ENCODE assay signal across 8 mouse cellular contexts in the genomic region with DNA sequence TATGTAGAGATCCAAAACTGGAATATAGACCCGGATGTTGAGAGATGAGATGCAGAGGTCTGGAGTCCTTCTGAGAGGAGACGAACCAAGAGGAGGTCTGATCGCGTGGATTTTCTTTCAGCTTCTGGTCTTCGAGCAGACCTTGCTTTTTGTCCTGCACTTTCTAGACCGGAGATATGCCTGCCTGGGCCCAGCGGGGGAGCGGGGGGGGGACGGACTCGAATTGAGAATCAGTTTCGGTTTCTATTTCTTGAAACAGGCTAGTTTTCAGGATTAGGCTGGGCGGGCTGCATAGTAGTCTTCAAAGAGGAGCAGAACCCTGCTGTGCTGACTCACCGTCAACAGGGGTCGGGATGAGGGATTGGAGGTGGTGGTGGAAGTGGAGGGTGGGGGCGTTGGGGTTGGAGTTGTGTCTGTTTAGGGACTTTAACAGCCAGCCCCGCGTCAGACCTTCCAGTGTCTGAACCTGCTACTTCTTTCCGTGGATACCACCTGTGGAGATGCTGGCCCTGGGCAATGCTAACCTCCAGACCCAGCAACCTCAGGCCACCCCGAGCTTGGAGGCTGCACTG. TPM values are rescaled to one million over a fixed set of nuclear protein-coding genes. Genes with fewer than 3 reads are reported as not detected.
DNase-seq lines count a peak whose midpoint lies in the region; ATAC-seq and TF ChIP-seq lines count a peak whose summit lies in the region.

TSS of gene Irgm1 (minus strand) at position 483 of the 572 bp plus-strand sequence.

- no peaks in the 10 kb centered on the region for H3K4me1 ChIP-seq in ES-Bruce4 (ENCODE audit: control insufficient read depth, insufficient read depth, low read length)
- peaks cover 70% of the 10 kb centered on the region for H3K4me1 ChIP-seq in erythroblast, embryonic 14.5 days (ENCODE audit: control insufficient read depth)
- H3K4me1 ChIP-seq in heart, embryonic 14.5 days (ENCODE audit: control insufficient read depth in 2 of 2, insufficient read depth in 2 of 2, low read length in 2 of 2), result peaks cover 9 to 35% of the 10 kb centered on the region in 2 experiments
- peaks cover 18% of the 10 kb centered on the region for H3K4me1 ChIP-seq in kidney, postnatal 0 days (replicated peaks; ENCODE audit: insufficient read depth, low read length)

- H3K27me3 ChIP-seq in ES-Bruce4 (ENCODE audit: control insufficient read depth, insufficient read depth, low read length, poor library complexity, severe bottlenecking), result 0 out of 2 replicates have a peak, but pooled peaks cover 2% of the 10 kb centered on the region
- H3K27me3 ChIP-seq in erythroblast, embryonic 14.5 days (ENCODE audit: control insufficient read depth), result no peaks in the 10 kb centered on the region
- H3K27me3 ChIP-seq in heart, embryonic 14.5 days (ENCODE audit: control insufficient read depth, insufficient read depth, low read length), result no peaks in the 10 kb centered on the region
- H3K27me3 ChIP-seq in kidney, postnatal 0 days (ENCODE audit: insufficient read depth, low read length), result no peaks in the 10 kb centered on the region

- WGBS in heart, embryonic 14.5 days, result under 1% methylated on average over 19 of the region's 19 CpGs
- under 1% methylated on average over 19 of the region's 19 CpGs for WGBS in kidney, postnatal 0 days

- TF ChIP-seq CTCF in ES-Bruce4 (IDR thresholded peaks at IDR 0.05; ENCODE audit: low read depth, low read length), result no peak
- no peak; the same call in 1 of the 2 replicates for TF ChIP-seq CTCF in kidney, postnatal 0 days (IDR thresholded peaks at IDR 0.05; ENCODE audit: low read depth)

- no peak for TF ChIP-seq POLR2A in ES-Bruce4 (IDR thresholded peaks at IDR 0.05; ENCODE audit: insufficient read depth, low read length)

- peak; percentile 53; the same call in 1 of the 2 replicates for ATAC-seq in heart, embryonic 14.5 days (ENCODE audit: insufficient number of reproducible peaks, insufficient read depth, low FRiP score, low read depth)
- ATAC-seq in kidney, postnatal 0 days (replicated peaks; ENCODE audit: low FRiP score, low read depth), result peak; percentile 67

- H3K27ac ChIP-seq in ES-Bruce4 (ENCODE audit: insufficient read depth, low read length), result no peak within 1 kb of the TSS
- peak within 1 kb of the TSS; percentile 43 to 71 for H3K27ac ChIP-seq in heart, embryonic 14.5 days (replicated peaks in 1 of 2; ENCODE audit: control insufficient read depth in 1 of 2, insufficient read depth in 1 of 2, low read depth in 2 of 2, low read length in 2 of 2)
- H3K27ac ChIP-seq in kidney, postnatal 0 days, result peak within 1 kb of the TSS; percentile 91

- H3K4me3 ChIP-seq in ES-Bruce4 (ENCODE audit: low read depth, low read length), result peak within 1 kb of the TSS; percentile 40; the same call in 1 of the 2 replicates
- H3K4me3 ChIP-seq in erythroblast, embryonic 14.5 days (replicated peaks), result peak within 1 kb of the TSS; percentile 80
- H3K4me3 ChIP-seq in heart, embryonic 14.5 days (ENCODE audit: control insufficient read depth in 1 of 2, insufficient read depth in 1 of 2, low read depth in 1 of 2, low read length in 2 of 2), result peak within 1 kb of the TSS; percentile 52 to 62
- H3K4me3 ChIP-seq in kidney, postnatal 0 days (replicated peaks; ENCODE audit: low read depth, low read length), result peak within 1 kb of the TSS; percentile 52

- H3K4me2 ChIP-seq in heart, embryonic 14.5 days (ENCODE audit: low read length), result peak within 1 kb of the TSS; percentile 83
- H3K4me2 ChIP-seq in kidney, postnatal 0 days (ENCODE audit: low read length), result peak within 1 kb of the TSS; percentile 73

- peak; percentile 72 for DNase-seq in adrenal gland, postnatal 25 days
- DNase-seq in kidney, postnatal 0 days (ENCODE audit: low spot score), result peak; percentile 91
- DNase-seq in lung, postnatal 10 days, result peak; percentile 83
- peak; percentile 44 for DNase-seq in ovary, postnatal 10 days (ENCODE audit: low spot score)
- DNase-seq in yolk sac, embryonic 10.5 days (ENCODE audit: low spot score), result peak; percentile 74

- no peaks in the 10 kb centered on the region for H3K9me3 ChIP-seq in ES-Bruce4 (replicated peaks; ENCODE audit: control insufficient read depth, insufficient read depth, low read length, poor library complexity, severe bottlenecking)
- no peaks in the 10 kb centered on the region for H3K9me3 ChIP-seq in erythroblast, embryonic 14.5 days (ENCODE audit: control insufficient read depth, low read length)
- H3K9me3 ChIP-seq in heart, embryonic 14.5 days (ENCODE audit: control insufficient read depth, low read length), result no peaks in the 10 kb centered on the region
- H3K9me3 ChIP-seq in kidney, postnatal 0 days (replicated peaks; ENCODE audit: low read length), result no peaks in the 10 kb centered on the region

- peak within 1 kb of the TSS; percentile 16 for H3K9ac ChIP-seq in ES-Bruce4 (ENCODE audit: low read depth, poor library complexity, severe bottlenecking)
- peak within 1 kb of the TSS; percentile 73 for H3K9ac ChIP-seq in heart, embryonic 14.5 days (ENCODE audit: low read length)
- H3K9ac ChIP-seq in kidney, postnatal 0 days (ENCODE audit: low read depth, low read length), result peak within 1 kb of the TSS; percentile 68

- no peaks in the 10 kb centered on the region for H3K36me3 ChIP-seq in ES-Bruce4 (ENCODE audit: control insufficient read depth, insufficient read depth, low read length, poor library complexity, severe bottlenecking)
- peaks cover 8% of the 10 kb centered on the region for H3K36me3 ChIP-seq in erythroblast, embryonic 14.5 days (ENCODE audit: control insufficient read depth)
- peaks cover 3% of the 10 kb centered on the region for H3K36me3 ChIP-seq in heart, embryonic 14.5 days (ENCODE audit: control insufficient read depth, insufficient read depth, low read length)
- peaks cover 6% of the 10 kb centered on the region; the same call in 1 of the 2 replicates for H3K36me3 ChIP-seq in kidney, postnatal 0 days (ENCODE audit: insufficient read depth, low read length)

- TF ChIP-seq EP300 in ES-Bruce4 (IDR thresholded peaks at IDR 0.05; ENCODE audit: insufficient read depth, low read depth, low read length), result 0 out of 2 replicates have a peak, but pooled peaks have one; percentile 16

RNA-seq across cellular contexts. Expression of gene Irgm1, which starts in this region (rescaled TPM):
- polyA plus RNA-seq in ES-Bruce4 (2011; ENCODE audit: insufficient read depth, insufficient read length, low read depth, missing spikeins), result 18.5 and 20.1 TPM in 2 replicates
- 18.7 and 22.6 TPM in 2 replicates for total RNA-seq in adrenal gland, postnatal 25 days (2021)
- polyA plus RNA-seq in erythroblast, embryonic 14.5 days (2012), result 0.11 TPM in 1 of 2 replicates, not detected in the other
- polyA plus RNA-seq in heart, embryonic 14.5 days (2014; fragmentation: Nextera tagmentation; extraction: Ambion mirVana), result 10.2 and 11.0 TPM in 2 replicates
- polyA plus RNA-seq in kidney, postnatal 0 days (2015; fragmentation: Nextera tagmentation; extraction: Ambion mirVana), result 32.0 and 33.2 TPM in 2 replicates

Comparison
In these comparisons a context has a peak if more than half of its experiments do, and no peak if none do; other contexts are left out.
1. RNA of gene Irgm1 (polyA plus RNA-seq): 32.0 to 33.2 TPM in kidney, postnatal 0 days, 18.5 to 20.1 TPM in ES-Bruce4 and 10.2 to 11.0 TPM in heart, embryonic 14.5 days; 0.11 TPM in erythroblast, embryonic 14.5 days; every median in the first group is over 10 times any median in the second.
2. H3K9ac ChIP-seq: peak in every context shown above with its lines; median percentile 73 in heart, embryonic 14.5 days; 68 in kidney, postnatal 0 days; 16 in ES-Bruce4.
3. Peak in every context shown above with its lines, with median percentiles within 50 percentile points of each other: H3K4me3 ChIP-seq and DNase-seq.